Mouse (Mus musculus): Measurements from ENCODE around the gene Fzd10.

Gene Fzd10

DNA sequence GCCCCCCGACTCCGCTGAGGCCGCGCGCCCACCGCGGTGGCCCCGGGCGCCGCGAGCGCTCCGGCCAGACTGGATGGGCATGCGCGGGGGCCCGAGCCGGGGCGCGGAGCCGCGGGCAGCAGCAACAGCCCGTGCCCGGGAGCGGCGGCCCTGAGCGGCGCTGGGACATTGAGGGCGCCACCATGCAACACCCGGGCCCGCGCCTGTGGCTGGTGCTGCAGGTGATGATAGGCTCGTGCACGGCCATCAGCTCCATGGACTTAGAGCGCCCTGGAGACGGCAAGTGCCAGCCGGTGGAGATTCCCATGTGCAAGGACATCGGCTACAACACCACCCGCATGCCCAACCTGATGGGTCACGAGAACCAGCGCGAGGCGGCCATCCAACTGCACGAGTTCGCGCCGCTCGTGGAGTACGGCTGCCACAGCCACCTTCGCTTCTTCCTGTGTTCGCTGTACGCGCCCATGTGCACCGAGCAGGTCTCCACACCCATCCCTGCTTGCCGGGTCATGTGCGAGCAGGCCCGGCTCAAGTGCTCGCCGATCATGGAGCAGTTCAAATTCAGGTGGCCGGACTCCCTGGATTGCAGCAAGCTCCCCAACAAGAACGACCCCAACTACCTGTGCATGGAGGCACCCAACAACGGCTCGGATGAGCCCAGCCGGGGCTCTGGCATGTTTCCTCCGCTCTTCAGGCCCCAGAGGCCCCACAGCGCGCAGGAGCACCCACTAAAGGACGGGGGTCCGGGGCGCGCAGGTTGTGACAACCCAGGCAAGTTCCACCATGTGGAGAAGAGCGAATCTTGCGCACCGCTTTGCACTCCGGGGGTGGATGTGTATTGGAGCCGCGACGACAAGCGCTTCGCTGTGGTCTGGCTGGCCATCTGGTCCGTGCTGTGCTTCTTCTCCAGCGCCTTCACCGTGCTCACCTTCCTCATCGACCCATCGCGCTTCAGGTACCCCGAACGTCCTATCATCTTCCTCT lies 684 bp downstream of the Fzd10 start:
- DNase-seq (ENCODE audit: low spot score), result no peak

DNA sequence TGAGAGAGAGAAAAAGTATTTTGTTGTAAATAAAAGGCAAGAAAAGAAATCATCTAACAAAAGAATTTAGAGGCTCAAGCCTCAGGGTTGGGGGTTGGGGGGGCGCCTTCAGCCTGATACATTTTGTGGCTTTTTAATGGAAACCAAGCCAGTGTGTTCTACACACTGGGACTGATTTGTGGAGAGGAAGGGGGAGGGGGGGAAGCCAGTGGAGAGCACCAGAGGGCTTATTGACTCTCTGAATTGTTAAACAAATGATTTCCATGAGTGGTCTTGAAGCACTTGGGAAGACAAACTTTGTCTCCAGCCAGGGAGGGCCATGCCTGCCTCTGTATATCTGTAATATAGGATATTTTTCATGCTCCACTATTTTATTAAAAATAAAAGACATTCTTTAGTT lies 3.0 kb downstream of the Fzd10 start:
- DNase-seq (ENCODE audit: low spot score), result no peak

GRCm38 (mm10) chr5:128606596-128606995 lies 6.0 kb downstream of the Fzd10 start:
- no peak for DNase-seq (ENCODE audit: low spot score)

- DNase-seq (ENCODE audit: low spot score), result no peak
These were observed 8.4 kb downstream of the Fzd10 start for GRCm38 (mm10) chr5:128609091-128609490.

- DNase-seq (ENCODE audit: low spot score), result no peak
These were observed 17.0 kb downstream of the Fzd10 start for GRCm38 (mm10) chr5:128617621-128618020.

- no peak for DNase-seq (ENCODE audit: low spot score)
These were observed 19.3 kb downstream of the Fzd10 start for GRCm38 (mm10) chr5:128619987-128620386.

DNA sequence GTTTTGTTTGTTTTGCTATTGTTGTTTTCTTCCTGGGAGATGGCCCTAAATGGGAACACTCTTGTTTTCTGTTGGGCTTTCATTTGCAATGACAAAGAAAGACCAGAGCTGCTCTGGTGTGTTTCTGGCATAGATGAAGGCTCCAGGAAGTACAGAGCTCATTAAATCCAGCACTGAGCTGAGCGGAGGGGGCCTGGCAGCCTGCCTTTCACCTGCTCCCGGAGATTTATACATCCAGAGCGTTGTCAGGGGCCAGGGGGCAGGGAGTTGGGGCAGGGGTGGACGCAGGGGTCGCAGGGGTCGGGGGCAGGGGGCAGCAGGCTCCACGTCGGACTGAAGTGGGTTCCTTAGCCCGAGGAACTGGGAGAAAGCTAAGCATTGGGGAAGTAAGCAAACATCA lies 19.8 kb downstream of the Fzd10 start:
- no peak for DNase-seq (ENCODE audit: low spot score)

DNA sequence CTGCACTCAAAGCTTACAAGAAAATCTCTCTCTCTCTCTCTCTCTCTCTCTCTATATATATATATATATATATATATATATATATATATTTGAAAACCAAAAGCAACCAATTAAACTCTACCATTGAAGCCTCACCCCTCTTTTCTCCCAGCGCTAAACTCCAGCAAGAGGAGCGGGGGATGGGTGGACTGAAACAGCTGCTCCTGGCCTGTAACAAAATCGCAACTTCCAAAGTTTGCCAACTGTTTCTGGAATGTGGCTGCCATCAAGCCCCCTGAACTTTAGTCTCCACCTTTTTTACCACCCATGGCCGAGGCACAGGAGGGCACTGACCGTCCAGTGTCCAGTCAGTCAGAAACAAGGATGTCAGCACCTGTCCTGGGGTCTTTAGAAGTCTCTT lies 27.1 kb downstream of the Fzd10 start:
- DNase-seq (ENCODE audit: low spot score), result no peak

- DNase-seq (ENCODE audit: low spot score), result no peak
These were observed 36.0 kb downstream of the Fzd10 start for GRCm38 (mm10) chr5:128636648-128637047.

DNA sequence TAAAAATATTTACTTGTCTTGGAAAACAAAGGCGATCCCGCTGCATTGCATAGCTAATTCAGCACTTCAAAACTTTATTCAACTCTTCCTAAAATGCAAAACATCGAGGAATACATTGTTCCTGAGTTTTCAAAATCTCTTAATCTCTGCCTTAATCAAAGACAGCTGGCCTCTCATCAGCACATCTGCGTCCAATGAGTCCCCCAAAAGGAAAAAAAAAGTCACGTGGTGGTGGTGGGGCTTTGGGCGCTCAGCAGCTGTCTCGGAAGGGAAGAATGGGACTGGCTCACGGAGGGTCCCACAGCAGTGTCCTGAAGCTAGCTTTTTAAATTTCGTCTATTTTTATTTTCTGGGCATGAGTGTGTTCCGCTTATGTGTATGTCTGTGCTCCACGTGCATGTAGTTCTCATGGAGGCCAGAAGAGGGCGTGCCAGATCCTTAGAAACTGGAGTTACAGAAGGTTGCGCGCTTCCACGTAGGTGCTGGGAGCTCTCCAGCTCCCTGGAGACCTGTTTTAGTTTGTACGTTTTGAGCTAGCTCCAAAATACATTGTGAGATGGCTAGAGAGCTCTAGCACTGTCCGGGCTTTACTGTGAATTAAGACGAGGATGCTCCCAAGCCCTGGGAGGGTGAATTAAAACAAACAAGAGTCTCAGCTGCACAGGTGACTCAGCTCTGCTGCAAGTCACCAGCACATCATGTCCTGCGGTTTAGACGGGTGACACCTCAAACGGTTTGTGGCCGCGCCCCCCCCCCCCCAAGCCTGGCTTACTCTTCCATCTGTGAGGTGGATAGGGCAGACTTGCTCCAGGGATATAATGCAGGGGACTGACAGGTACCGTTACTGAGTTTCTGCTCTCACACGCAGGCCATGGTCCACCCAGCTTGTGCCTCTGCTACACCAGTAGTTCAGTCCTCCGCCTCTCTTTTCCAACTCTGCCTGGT lies 36.7 kb downstream of the Fzd10 start:
- no peak for DNase-seq (ENCODE audit: low spot score)

GRCm38 (mm10) chr5:128638716-128639115 lies 38.1 kb downstream of the Fzd10 start:
- no peak for DNase-seq (ENCODE audit: low spot score)

- DNase-seq (ENCODE audit: low spot score), result no peak
These were observed 42.4 kb downstream of the Fzd10 start for GRCm38 (mm10) chr5:128643065-128643464.

GRCm38 (mm10) chr5:128645720-128646119 lies 45.1 kb downstream of the Fzd10 start:
- DNase-seq (ENCODE audit: low spot score), result no peak

DNA sequence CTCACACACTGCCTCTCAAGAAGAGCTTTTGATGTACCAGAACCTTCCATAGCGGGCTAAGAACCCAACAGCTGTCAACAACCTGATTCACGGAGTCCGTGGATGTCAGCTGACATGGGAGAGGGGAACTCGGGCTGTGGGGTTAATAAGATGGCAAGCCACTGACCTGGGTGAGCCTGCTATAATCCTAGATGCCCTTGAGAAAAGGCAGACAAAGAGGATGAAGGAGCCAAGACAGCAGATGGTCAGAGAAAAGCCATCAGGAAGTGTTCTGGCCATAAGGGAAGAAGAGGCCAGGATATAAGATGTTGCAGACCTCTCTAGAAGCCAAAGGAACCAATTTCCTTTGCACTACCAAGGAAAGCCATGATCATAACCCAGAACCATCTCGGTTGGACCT lies 45.6 kb downstream of the Fzd10 start:
- DNase-seq (ENCODE audit: low spot score), result no peak

- DNase-seq (ENCODE audit: low spot score), result no peak
These were observed 46.6 kb downstream of the Fzd10 start for GRCm38 (mm10) chr5:128647221-128647730.

- no peak for DNase-seq (ENCODE audit: low spot score)
These were observed 48.8 kb downstream of the Fzd10 start for GRCm38 (mm10) chr5:128649336-128649897.
